Mouse (Mus musculus): Measurements from ENCODE around the gene Acvr1b. TPM values are rescaled to one million over a fixed set of nuclear protein-coding genes. Genes with fewer than 3 reads are reported as not detected.

Acvr1b gene
- polyA plus RNA-seq (2017; shearing (Covaris generic)): 1 to 10 TPM; 3.5 to 3.6 TPM

GRCm38 (mm10) chr15:101173421-101174211 lies at the start of gene Acvr1b:
Acvr1b (plus strand) TSS chr15:101174067.
- peak; percentile 92 for ATAC-seq

GRCm38 (mm10) chr15:101125561-101125960 lies 48.3 kb upstream of the Acvr1b start:
- no peak for ATAC-seq

GRCm38 (mm10) chr15:101126876-101127544 lies 46.9 kb upstream of the Acvr1b start:
- ATAC-seq: no peak

GRCm38 (mm10) chr15:101128181-101129089 lies 45.4 kb upstream of the Acvr1b start, which contains the start of gene Acvrl1:
Acvrl1 (plus strand) TSS chr15:101128522.
- ATAC-seq: no peak

- ATAC-seq: no peak
Observed at GRCm38 (mm10) chr15:101129412-101129811, 44.5 kb upstream of the Acvr1b start.

- no peak for ATAC-seq
Observed at GRCm38 (mm10) chr15:101131498-101131897, 42.4 kb upstream of the Acvr1b start.

- no peak for ATAC-seq
Observed at GRCm38 (mm10) chr15:101132041-101132440, 41.8 kb upstream of the Acvr1b start.

GRCm38 (mm10) chr15:101132761-101133160 lies 41.1 kb upstream of the Acvr1b start:
- no peak for ATAC-seq

GRCm38 (mm10) chr15:101133993-101134704 lies 39.7 kb upstream of the Acvr1b start:
- ATAC-seq: peak; percentile 54

GRCm38 (mm10) chr15:101135405-101135804 lies 38.5 kb upstream of the Acvr1b start:
- ATAC-seq: no peak

GRCm38 (mm10) chr15:101137455-101137854 lies 36.4 kb upstream of the Acvr1b start:
- no peak for ATAC-seq

GRCm38 (mm10) chr15:101138675-101139074 lies 35.2 kb upstream of the Acvr1b start:
- no peak for ATAC-seq

- no peak for ATAC-seq
Observed at GRCm38 (mm10) chr15:101139885-101140284, 34.0 kb upstream of the Acvr1b start.

- ATAC-seq: no peak
Observed at GRCm38 (mm10) chr15:101140587-101140986, 33.3 kb upstream of the Acvr1b start.

- ATAC-seq: peak; percentile 16
Observed at GRCm38 (mm10) chr15:101141061-101141541, 32.8 kb upstream of the Acvr1b start.

GRCm38 (mm10) chr15:101142672-101143071 lies 31.2 kb upstream of the Acvr1b start:
- ATAC-seq: no peak

GRCm38 (mm10) chr15:101143494-101143893 lies 30.4 kb upstream of the Acvr1b start:
- ATAC-seq: no peak

GRCm38 (mm10) chr15:101144176-101144575 lies 29.7 kb upstream of the Acvr1b start:
- ATAC-seq: no peak

- no peak for ATAC-seq
Observed at GRCm38 (mm10) chr15:101144779-101145178, 29.1 kb upstream of the Acvr1b start.

GRCm38 (mm10) chr15:101145424-101146099 lies 28.3 kb upstream of the Acvr1b start:
- peak; percentile 93 for ATAC-seq
